Mouse (Mus musculus) thymus, adult 2 months (tissue): Measurements from ENCODE around the gene Olfr1434.

ENCODE experiments used
- CTCF ChIP-seq: fragments of 200-500 bp; IDR thresholded peaks from 2 replicates; pipeline ENCODE4 v1.5.1; 2012; ENCODE audit warnings: mild to moderate bottlenecking, control low read depth, low read length, moderate library complexity, borderline replicate concordance; ENCODE audit not compliant: control insufficient read depth, poor library complexity, insufficient read depth; ENCODE audit errors: extremely low read depth
- POLR2A ChIP-seq: fragments of 200-500 bp; IDR thresholded peaks from 2 replicates; pipeline ENCODE4 v1.6.1; 2012; ENCODE audit warnings: mild to moderate bottlenecking, low read length, control low read depth, moderate library complexity; ENCODE audit not compliant: control insufficient read depth, poor library complexity, insufficient read depth; ENCODE audit errors: extremely low read depth

- no peak for TF ChIP-seq CTCF
- no peak for TF ChIP-seq POLR2A
Observed at GRCm38 (mm10) chr19:12279554-12279953, at the start of gene Olfr1434.
